Mouse (Mus musculus) CH12.LX (cell line): ENCODE data around the gene Cox15. TPM values are rescaled to one million over a fixed set of nuclear protein-coding genes. Genes with fewer than 3 reads are reported as not detected.

Experiments
- DNase-seq: peaks from one replicate; pipeline ENCODE4 v3.0.0-alpha.2; 2013; ENCODE audit errors: extremely low read depth
- H3K27ac ChIP-seq: 2 replicates; pipeline ENCODE4 v1.5.1; 2012; ENCODE audit warnings: low read depth, mild to moderate bottlenecking, control low read depth, moderate library complexity; ENCODE audit not compliant: insufficient read depth
- H3K27me3 ChIP-seq: replicated peaks from 2 replicates; pipeline ENCODE3; 2012; ENCODE audit warnings: inconsistent platforms
- H3K36me3 ChIP-seq, 2 experiments: replicated peaks in 1 of 2; 2 replicates each; pipeline versions ENCODE3 to v1.6.1; 2012; ENCODE audit warnings: inconsistent platforms in 1 of 2, low read length in 1 of 2, mild to moderate bottlenecking in 1 of 2, mixed read lengths in 1 of 2, moderate library complexity in 1 of 2; ENCODE audit not compliant: control insufficient read depth in 1 of 2, insufficient read depth in 1 of 2
- H3K4me1 ChIP-seq, 2 experiments: 2 replicates each; pipeline ENCODE4 v1.6.1; 2012; ENCODE audit warnings: inconsistent platforms in 1 of 2, moderate library complexity in 1 of 2; ENCODE audit not compliant: insufficient read depth in 2 of 2, control insufficient read depth in 1 of 2
- H3K4me2 ChIP-seq: 2 replicates; pipeline ENCODE4 v1.6.1; 2012; ENCODE audit warnings: low read depth, mild to moderate bottlenecking, control low read depth; ENCODE audit not compliant: poor library complexity, insufficient read depth, severe bottlenecking
- H3K4me3 ChIP-seq, 3 experiments: fragments of 150-350 bp in 1 of 3; sonication (generic) in 1 of 3; replicated peaks in 1 of 3; 2 replicates each; pipeline versions ENCODE3 to v1.5.1; 2011 to 2012; ENCODE audit warnings: low read depth in 2 of 3, low read length in 2 of 3, mild to moderate bottlenecking in 2 of 3, moderate library complexity in 2 of 3, control low read depth in 1 of 3, improper control_type of control experiment in 1 of 3, inconsistent platforms in 1 of 3, mixed read lengths in 1 of 3; ENCODE audit not compliant: poor library complexity in 1 of 3
- H3K79me2 ChIP-seq: replicated peaks from 2 replicates; pipeline ENCODE4 v1.6.1; 2012; ENCODE audit warnings: mild to moderate bottlenecking, moderate library complexity; ENCODE audit not compliant: control insufficient read depth, poor library complexity, insufficient read depth, severe bottlenecking; ENCODE audit errors: extremely low read depth
- H3K9ac ChIP-seq: 2 replicates; pipeline ENCODE4 v1.6.1; 2012; ENCODE audit warnings: low read depth, mild to moderate bottlenecking, control low read depth, moderate library complexity; ENCODE audit not compliant: insufficient read depth
- H3K9me3 ChIP-seq: replicated peaks from 2 replicates; pipeline ENCODE3; 2012; ENCODE audit warnings: low read length, inconsistent platforms, mixed read lengths
- CHD2 ChIP-seq: IDR thresholded peaks from 2 replicates; pipeline ENCODE4 v1.6.1; 2011; ENCODE audit warnings: low read length, improper control_type of control experiment
- E2F4 ChIP-seq: IDR thresholded peaks from 2 replicates; pipeline ENCODE4 v1.6.1; 2011; ENCODE audit warnings: low read depth, low read length, improper control_type of control experiment; ENCODE audit not compliant: insufficient replicate concordance
- EP300 ChIP-seq: IDR thresholded peaks from 2 replicates; pipeline ENCODE4 v1.6.1; 2011; ENCODE audit warnings: low read length, improper control_type of control experiment
- ETS1 ChIP-seq: conservative IDR thresholded peaks from 2 replicates; pipeline ENCODE4 v1.6.1; 2012; ENCODE audit warnings: low read depth, mild to moderate bottlenecking, inconsistent platforms, low read length, improper control_type of control experiment, moderate library complexity
- JUN ChIP-seq: IDR thresholded peaks from 2 replicates; pipeline ENCODE4 v1.6.1; 2011; ENCODE audit warnings: low read depth, mild to moderate bottlenecking, low read length, improper control_type of control experiment, moderate library complexity; ENCODE audit not compliant: insufficient read depth
- JUND ChIP-seq: conservative IDR thresholded peaks from 2 replicates; pipeline ENCODE4 v1.6.1; 2011; ENCODE audit warnings: low read depth, low read length, improper control_type of control experiment
- MAX ChIP-seq: IDR thresholded peaks from 2 replicates; pipeline ENCODE4 v1.6.1; 2011; ENCODE audit warnings: low read length, improper control_type of control experiment
- MYC ChIP-seq: IDR thresholded peaks from 2 replicates; pipeline ENCODE4 v1.6.1; 2011; ENCODE audit warnings: low read depth, mild to moderate bottlenecking, improper control_type of control experiment, low read length
- RAD21 ChIP-seq: IDR thresholded peaks from 2 replicates; pipeline ENCODE4 v1.6.1; 2011; ENCODE audit warnings: low read depth, mild to moderate bottlenecking, low read length, improper control_type of control experiment, moderate library complexity
- SIN3A ChIP-seq: IDR thresholded peaks from 2 replicates; pipeline ENCODE4 v1.6.1; 2012; ENCODE audit warnings: low read length, improper control_type of control experiment, inconsistent platforms
- TCF12 ChIP-seq: IDR thresholded peaks from 2 replicates; pipeline ENCODE4 v1.6.1; 2014; ENCODE audit warnings: low read depth, mild to moderate bottlenecking, inconsistent platforms, low read length, improper control_type of control experiment
- USF2 ChIP-seq: conservative IDR thresholded peaks from 2 replicates; pipeline ENCODE4 v1.6.1; 2011; ENCODE audit warnings: low read depth, low read length, improper control_type of control experiment
- ZC3H11A ChIP-seq: IDR thresholded peaks from 2 replicates; pipeline ENCODE4 v1.6.1; 2012; ENCODE audit warnings: low read depth, mild to moderate bottlenecking, inconsistent platforms, low read length, improper control_type of control experiment
- ZNF384 ChIP-seq: IDR thresholded peaks from 2 replicates; pipeline ENCODE4 v1.6.1; 2012; ENCODE audit warnings: low read depth, low read length, improper control_type of control experiment, inconsistent platforms
- dilution Hi-C: fragments of 300-500 bp; cut with MboI; formaldehyde crosslinking; loops from 2 replicates; pipeline ENCODE4 v1.14.3; 2020; ENCODE audit warnings: low sequenced_read_pairs; ENCODE audit not compliant: extremely low pct_unique_long_range_greater_than_20kb, extremely low pct_ligation_motif_present
- in situ Hi-C: fragments of 300-500 bp; cut with MboI; formaldehyde crosslinking; loops from 3 replicates; pipeline ENCODE4 v1.14.3; 2019; ENCODE audit warnings: low sequenced_read_pairs, low pct_ligation_motif_present, low pct_unique_long_range_greater_than_20kb, mixed read lengths
- polyA plus RNA-seq: library from polyadenylated mRNA; unstranded; fragments of >175 nt; gene quantifications from 2 replicates; pipeline ENCODE4 v1.2.1, GENCODE M21; 2012; ENCODE audit warnings: low read depth; ENCODE audit not compliant: insufficient read length
- total RNA-seq, 2 experiments: library from RNA; depleted of rRNA; stranded (reverse); fragments of 300-350 nt in 1 of 2; fragments of >200 nt in 1 of 2; gene quantifications; 2 replicates each; pipeline ENCODE4 v1.2.3; 2012 to 2014

Gene Cox15
- total and polyA plus RNA-seq, 3 experiments, result 17.4 to 26.9 (median 18.1) TPM

DNA sequence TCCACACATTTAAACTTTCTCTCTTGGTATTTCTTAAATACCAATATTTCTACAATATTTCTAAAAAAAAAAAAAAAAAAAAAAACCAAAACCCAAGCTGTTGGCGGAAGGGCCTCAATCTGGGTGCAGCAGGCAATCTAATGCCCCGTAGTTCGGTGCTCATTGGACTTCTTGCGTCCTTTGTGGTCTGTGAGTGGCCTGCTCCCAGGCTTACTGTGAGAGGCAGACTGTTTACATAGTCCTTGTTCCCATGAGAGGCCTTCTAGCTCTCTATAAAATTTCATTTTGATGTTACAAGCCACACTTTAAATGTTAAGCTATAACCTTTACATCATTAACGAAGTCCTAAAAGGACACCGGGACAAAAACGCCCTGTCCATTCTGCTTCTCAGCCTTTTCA lies 44.6 kb downstream of the Cox15 start:
- in situ Hi-C loops, result no loop called here
- Histone ChIP-seq H3K27ac (no peak overlapping the region), H3K27me3 (no peaks in the 10 kb centered on the region), H3K4me2 (no peak overlapping the region), H3K9ac (no peak overlapping the region), H3K4me3 (no peak overlapping the region), H3K79me2 (no peaks in the 10 kb centered on the region), H3K4me1 (peaks cover 10 to 35% of the 10 kb centered on the region in 2 experiments), H3K36me3 (peaks cover 16 to 48% of the 10 kb centered on the region in 2 experiments), H3K9me3 (no peaks in the 10 kb centered on the region)
- dilution Hi-C loops, result no loop called here
- DNase-seq, result no peak
- TF ChIP-seq ZC3H11A, result no peak
- TF ChIP-seq ETS1, result no peak
- no peak for TF ChIP-seq USF2
- no peak for TF ChIP-seq E2F4
- no peak for TF ChIP-seq MAX
- no peak for TF ChIP-seq ZNF384

DNA sequence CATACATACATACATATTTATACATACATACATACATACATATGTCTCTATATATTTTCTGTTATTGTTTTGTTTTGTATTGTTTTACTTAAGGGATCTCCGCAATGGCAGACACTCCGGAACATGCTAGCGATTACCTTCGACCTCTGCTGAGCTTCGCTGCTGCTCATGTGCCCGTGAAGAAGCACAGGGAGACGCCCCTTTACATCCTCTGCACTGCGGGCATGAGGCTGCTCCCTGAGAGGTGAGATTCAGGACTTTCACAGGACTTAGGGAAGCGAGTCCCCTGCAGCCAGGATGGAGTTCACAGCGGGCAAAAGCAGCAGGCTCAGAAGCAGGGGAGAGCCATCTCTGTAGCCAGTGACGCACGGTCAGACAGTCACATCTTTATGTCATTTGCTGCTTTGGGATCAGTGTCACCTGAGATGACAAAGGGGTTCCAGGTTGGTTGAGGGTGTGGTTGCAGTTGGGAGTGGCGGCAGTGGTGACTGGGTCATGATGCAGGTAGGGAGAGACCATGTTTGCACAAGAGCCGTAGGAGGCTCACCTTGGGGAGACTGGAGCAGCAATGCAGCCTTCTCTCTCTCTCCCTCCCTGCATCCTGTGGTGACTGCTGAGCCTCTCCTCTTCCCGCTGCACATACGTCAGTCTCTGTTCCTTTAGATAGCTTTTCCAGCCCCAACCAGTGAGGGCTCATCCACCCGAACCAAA lies 47.9 kb downstream of the Cox15 start:
- in situ Hi-C loops, result no loop called here
- no peak overlapping the region for H3K4me2 ChIP-seq
- dilution Hi-C loops, result no loop called here
- no peak for DNase-seq
- H3K36me3 ChIP-seq, result peaks cover 22 to 61% of the 10 kb centered on the region in 2 experiments
- H3K27ac ChIP-seq, result no peak overlapping the region
- H3K4me3 ChIP-seq, result no peak overlapping the region
- no peaks in the 10 kb centered on the region for H3K79me2 ChIP-seq
- TF ChIP-seq CHD2, result no peak
- TF ChIP-seq RAD21, result no peak
- no peak for TF ChIP-seq JUND
- no peak for TF ChIP-seq MYC
- no peak for TF ChIP-seq EP300
- TF ChIP-seq SIN3A, result no peak
- no peak for TF ChIP-seq JUN
- no peak for TF ChIP-seq TCF12
- peaks cover 2% of the 10 kb centered on the region for H3K9me3 ChIP-seq
- H3K4me1 ChIP-seq, result peaks cover 5 to 13% of the 10 kb centered on the region in 2 experiments
- no peaks in the 10 kb centered on the region for H3K27me3 ChIP-seq
- H3K9ac ChIP-seq, result no peak overlapping the region
